ENCODE assay signal across 9 mouse cellular contexts in the genomic region with DNA sequence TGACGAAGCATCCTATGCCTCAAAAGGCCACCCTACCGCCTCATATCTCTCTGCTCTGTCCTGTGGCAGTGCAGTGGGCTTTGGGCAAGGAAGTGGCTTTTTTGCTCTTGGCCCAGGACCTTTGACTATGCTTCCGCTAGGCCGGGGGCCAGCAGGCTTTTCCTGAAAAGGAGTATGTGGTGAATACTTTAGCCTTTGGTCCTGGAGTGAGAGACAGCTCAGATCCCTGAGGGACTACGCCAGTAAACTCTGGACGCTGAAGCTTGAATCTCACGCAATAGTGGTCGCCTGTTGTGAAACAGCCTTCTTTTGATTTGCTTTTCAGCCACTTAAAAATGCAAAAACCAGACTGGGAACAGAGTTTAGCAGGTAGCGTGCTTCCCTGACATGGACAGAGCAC. TPM values are rescaled to one million over a fixed set of nuclear protein-coding genes. Genes with fewer than 3 reads are reported as not detected.
DNase-seq lines count a peak whose midpoint lies in the region; ATAC-seq and TF ChIP-seq lines count a peak whose summit lies in the region.
"Had no signal": no experiment of that assay in that cellular context is flagged by ENCODE, and none has a peak within 500 bp of the region (broad histone marks: within the 10 kb centered on the region; RNA-seq: fewer than 3 reads in every experiment).

No protein-coding gene starts in this region.

- no peak overlapping the region for H3ac ChIP-seq in C2C12 (ENCODE audit: control insufficient read depth, insufficient read length, low read depth)

- DNase-seq in heart, postnatal 14 days, result peak; percentile 72 to 73
- no peak for DNase-seq in urinary bladder, postnatal 4 days (ENCODE audit: low spot score in 2 of 2)
- DNase-seq in right cerebral cortex, postnatal 10 days (ENCODE audit: low spot score in 2 of 2), result no peak
- DNase-seq: thymus, postnatal 14 days had no signal

- peaks cover 7% of the 10 kb centered on the region for H3K79me2 ChIP-seq in C2C12 (ENCODE audit: control insufficient read depth, insufficient read depth)

- intact Hi-C loops in heart, postnatal 14 days (cut with DNase I), result loop anchor here (2.0 kb wide), 1 partner anchor 29 kb away; no protein-coding TSS in a partner anchor

- 0 out of 2 replicates have a peak overlapping the region, but pooled peaks have one; percentile 4 for H3K27ac ChIP-seq in embryonic facial prominence, embryonic 12.5 days
- peak overlapping the region; percentile 33; the same call in 1 of the 2 replicates for H3K27ac ChIP-seq in liver, embryonic 15.5 days (replicated peaks)

- no peak for ATAC-seq in embryonic facial prominence, embryonic 12.5 days (ENCODE audit: insufficient number of reproducible peaks, insufficient read depth, low FRiP score, low TSS enrichment)
- ATAC-seq in liver, embryonic 15.5 days (ENCODE audit: insufficient read depth), result no peak
- ATAC-seq in monocyte, adult 5-6 weeks (replicated peaks; ENCODE audit: insufficient number of reproducible peaks, low FRiP score, low TSS enrichment, poor library complexity, severe bottlenecking), result no peak
- ATAC-seq in megakaryocyte-erythroid progenitor cell, adult 5-6 weeks (replicated peaks; ENCODE audit: low FRiP score, low TSS enrichment, poor library complexity, severe bottlenecking), result no peak

- WGBS in embryonic facial prominence, embryonic 12.5 days, result 59% methylated on average over 9 of the region's 9 CpGs
- whole genome bisulfite sequencing in liver, embryonic 15.5 days (ENCODE audit: insufficient replicate concordance), result 27% methylated on average over 9 of the region's 9 CpGs

- H3K9ac ChIP-seq in embryonic facial prominence, embryonic 12.5 days, result no peak overlapping the region
- H3K9ac ChIP-seq in liver, embryonic 15.5 days, result no peak overlapping the region

- H3K36me3 ChIP-seq in C2C12 (ENCODE audit: control insufficient read depth, insufficient read depth), result no peaks in the 10 kb centered on the region
- no peaks in the 10 kb centered on the region for H3K36me3 ChIP-seq in embryonic facial prominence, embryonic 12.5 days
- no peaks in the 10 kb centered on the region for H3K36me3 ChIP-seq in liver, embryonic 15.5 days (replicated peaks)

- TF ChIP-seq CTCF in C2C12 (IDR thresholded peaks at IDR 0.05; ENCODE audit: control insufficient read depth, insufficient read depth, insufficient read length), result no peak

- H3K4me2 ChIP-seq in embryonic facial prominence, embryonic 12.5 days (replicated peaks), result no peak overlapping the region
- H3K4me2 ChIP-seq in liver, embryonic 15.5 days, result no peak overlapping the region

- no peaks in the 10 kb centered on the region for H3K9me3 ChIP-seq in embryonic facial prominence, embryonic 12.5 days
- H3K9me3 ChIP-seq in liver, embryonic 15.5 days (replicated peaks), result no peaks in the 10 kb centered on the region

- no peaks in the 10 kb centered on the region for H3K79me3 ChIP-seq in C2C12 (ENCODE audit: low read depth)

- H3K4me1 ChIP-seq in embryonic facial prominence, embryonic 12.5 days, result peaks cover 87% of the 10 kb centered on the region
- H3K4me1 ChIP-seq in liver, embryonic 15.5 days (replicated peaks), result peaks cover 42% of the 10 kb centered on the region

- no peak overlapping the region for H3K4me3 ChIP-seq in C2C12 (ENCODE audit: insufficient read depth, poor library complexity, severe bottlenecking)
- H3K4me3 ChIP-seq in embryonic facial prominence, embryonic 12.5 days, result no peak overlapping the region
- no peak overlapping the region for H3K4me3 ChIP-seq in liver, embryonic 15.5 days (replicated peaks)

- no peaks in the 10 kb centered on the region for H3K27me3 ChIP-seq in C2C12 (ENCODE audit: control insufficient read depth, insufficient read depth, insufficient read length)
- H3K27me3 ChIP-seq in embryonic facial prominence, embryonic 12.5 days, result peaks cover 5% of the 10 kb centered on the region; the same call in 1 of the 2 replicates
- H3K27me3 ChIP-seq in liver, embryonic 15.5 days, result peaks cover 72% of the 10 kb centered on the region

TF ChIP-seq in C2C12, 6 proteins besides CTCF, POLR2A, EP300 and RAD21:
- no peak for TF ChIP-seq MAX (IDR thresholded peaks at IDR 0.05)
- no peak for TF ChIP-seq MYOG (IDR thresholded peaks at IDR 0.05; ENCODE audit: control insufficient read depth, extremely low read depth, insufficient read length)
- TF ChIP-seq FOSL1 (IDR thresholded peaks at IDR 0.05; ENCODE audit: insufficient read depth, low read length, poor library complexity, severe bottlenecking), result no peak
- TF ChIP-seq CEBPB (IDR thresholded peaks at IDR 0.05; ENCODE audit: low read depth), result peak; percentile 91
- TF ChIP-seq USF1 (IDR thresholded peaks at IDR 0.05; ENCODE audit: low read depth), result no peak
- no peak for TF ChIP-seq MYOD1 (IDR thresholded peaks at IDR 0.05; ENCODE audit: control insufficient read depth, insufficient read length, low read depth)

RNA-seq across cellular contexts. Expression of gene Socs3, which starts 34.2 kb away (rescaled TPM):
- 12.5 TPM for polyA plus RNA-seq in C2C12 (2012; fragmentation: generic; extraction: Trizol)
- 18.4 and 19.3 TPM in 2 replicates for polyA plus RNA-seq in embryonic facial prominence, embryonic 12.5 days (2016; fragmentation: Nextera tagmentation; extraction: Ambion mirVana)
- total RNA-seq in heart, postnatal 14 days (2021), result 1 to 10 TPM; 4.1 to 5.1 TPM
- 7.3 and 7.5 TPM in 2 replicates for polyA plus RNA-seq in liver, embryonic 15.5 days (2015; fragmentation: Nextera tagmentation; extraction: Ambion mirVana)
- 67.9 to 84.4 TPM (median 70.9 TPM) in 3 replicates for total RNA-seq in monocyte, adult 5-6 weeks (2017)
- not detected in 2 replicates for total RNA-seq in megakaryocyte-erythroid progenitor cell, adult 5-6 weeks (2014; fragmentation: Nextera tagmentation)
- 2.0 and 3.5 TPM in 2 replicates for total RNA-seq in megakaryocyte-erythroid progenitor cell, adult 5-6 weeks (2017)

RNA-seq across cellular contexts. Expression of gene Pgs1, which starts 50.5 kb away (rescaled TPM):
- polyA plus RNA-seq in C2C12 (2012; fragmentation: generic; extraction: Trizol), result 65.8 TPM
- polyA plus RNA-seq in embryonic facial prominence, embryonic 12.5 days (2016; fragmentation: Nextera tagmentation; extraction: Ambion mirVana), result 43.0 and 46.2 TPM in 2 replicates
- 10 to 100 TPM; 20.5 to 22.3 TPM for total RNA-seq in heart, postnatal 14 days (2021)
- polyA plus RNA-seq in liver, embryonic 15.5 days (2015; fragmentation: Nextera tagmentation; extraction: Ambion mirVana), result 14.6 and 17.6 TPM in 2 replicates
- total RNA-seq in monocyte, adult 5-6 weeks (2017), result 20.4 to 31.7 TPM (median 30.1 TPM) in 3 replicates
- total RNA-seq in megakaryocyte-erythroid progenitor cell, adult 5-6 weeks (2014; fragmentation: Nextera tagmentation), result 20.5 and 27.5 TPM in 2 replicates
- total RNA-seq in megakaryocyte-erythroid progenitor cell, adult 5-6 weeks (2017), result 5.6 and 6.4 TPM in 2 replicates

Comparison
In these comparisons a context has a peak if more than half of its experiments do, and no peak if none do; other contexts are left out.
1. DNase-seq: peak in heart, postnatal 14 days (2 of 2); none in urinary bladder, postnatal 4 days (0 of 2) and right cerebral cortex, postnatal 10 days (0 of 2).
2. RNA of gene Socs3, which starts 34.2 kb away (total RNA-seq): 67.9 to 84.4 TPM in monocyte, adult 5-6 weeks; 4.1 to 5.1 TPM in heart, postnatal 14 days and 2.0 to 3.5 TPM in megakaryocyte-erythroid progenitor cell, adult 5-6 weeks; every median in the first group is over 10 times any median in the second.